Mouse (Mus musculus): ENCODE results near the gene Pdia5.

DNA sequence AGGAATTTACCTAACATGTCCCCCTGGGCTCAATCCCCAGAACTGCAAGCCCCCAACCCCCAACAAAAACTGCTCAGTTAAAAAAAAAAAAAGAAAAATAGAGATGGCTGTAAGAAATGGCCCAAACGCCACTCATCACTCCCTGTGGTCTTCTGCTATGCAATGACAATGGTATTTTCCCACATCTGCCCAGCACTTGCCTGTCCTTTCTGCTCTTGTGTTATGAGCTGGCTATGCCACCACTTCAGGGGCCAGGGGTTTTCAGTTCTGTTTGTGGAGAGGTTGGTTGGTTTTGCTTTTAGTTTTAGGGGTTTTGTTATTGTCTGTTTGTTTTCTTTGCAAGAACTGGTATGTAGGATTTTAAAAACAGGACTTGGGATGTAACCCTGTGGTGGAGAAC, 13.4 kb downstream of the Pdia5 start:
- TF ChIP-seq POLR2A (IDR thresholded peaks at IDR 0.05; ENCODE audit: insufficient read depth, low read length) (no peak), EP300 (IDR thresholded peaks at IDR 0.05; ENCODE audit: insufficient read depth, low read depth, low read length) (no peak)
